Mouse (Mus musculus) C2C12 (cell line): Measurements from ENCODE around the gene Olfr981. TPM values are rescaled to one million over a fixed set of nuclear protein-coding genes. Genes with fewer than 3 reads are reported as not detected.

Experiments
- polyA plus RNA-seq: library from polyadenylated mRNA; unstranded; fragments of >200 nt; fragmentation: generic; extraction: Trizol; gene quantifications from one replicate; pipeline ENCODE4 v1.2.1, GENCODE M21; 2012; ENCODE audit warnings: missing spikeins

Gene Olfr981
- polyA plus RNA-seq, 1 experiment, result not detected

Other genes starting within 250 kb of the Olfr981 start
- not detected for gene Olfr968, start 238.2 kb upstream of the Olfr981 start, polyA plus RNA-seq
- not detected for gene Olfr969, start 230.5 kb upstream of the Olfr981 start, polyA plus RNA-seq
- not detected for gene Olfr970, start 212.6 kb upstream of the Olfr981 start, polyA plus RNA-seq
- not detected for gene Olfr971, start 184.6 kb upstream of the Olfr981 start, polyA plus RNA-seq
- not detected for gene Olfr972, start 155.0 kb upstream of the Olfr981 start, polyA plus RNA-seq
- not detected for gene Olfr229, start 114.1 kb upstream of the Olfr981 start, polyA plus RNA-seq
- not detected for gene Olfr974, start 84.0 kb upstream of the Olfr981 start, polyA plus RNA-seq
- not detected for gene Olfr975, start 69.4 kb upstream of the Olfr981 start, polyA plus RNA-seq
- not detected for gene Olfr976, start 60.3 kb upstream of the Olfr981 start, polyA plus RNA-seq
- gene Olfr978, start 29.4 kb upstream of the Olfr981 start, polyA plus RNA-seq, result not detected
- not detected for gene Olfr979, start 18.0 kb upstream of the Olfr981 start, polyA plus RNA-seq
- not detected for gene Olfr980, start 11.9 kb upstream of the Olfr981 start, polyA plus RNA-seq
- not detected for gene Olfr982, start 52.4 kb downstream of the Olfr981 start, polyA plus RNA-seq
- not detected for gene Olfr983, start 72.1 kb downstream of the Olfr981 start, polyA plus RNA-seq
- not detected for gene Olfr984, start 92.7 kb downstream of the Olfr981 start, polyA plus RNA-seq
- not detected for gene Olfr985, start 108.7 kb downstream of the Olfr981 start, polyA plus RNA-seq
- not detected for gene Tmem225, start 126.7 kb downstream of the Olfr981 start, polyA plus RNA-seq
- not detected for gene Olfr986, start 159.5 kb downstream of the Olfr981 start, polyA plus RNA-seq
- gene Zfp202, start 170.9 kb downstream of the Olfr981 start, polyA plus RNA-seq, result 2.2 TPM
- not detected for gene Scn3b, start 247.8 kb downstream of the Olfr981 start, polyA plus RNA-seq